Mouse (Mus musculus): ENCODE data around the gene Kcna6. TPM values are rescaled to one million over a fixed set of nuclear protein-coding genes. Genes with fewer than 3 reads are reported as not detected.

The Kcna6 gene
- polyA plus RNA-seq (2012; rRNA removed), result 0.24 and 0.67 TPM in 2 replicates

GRCm38 (mm10) chr6:126740211-126741142 lies at the start of gene Kcna6:
TSS of gene Kcna6 (minus strand) at chr6:126740674.
- no peak for DNase-seq (ENCODE audit: low read depth)

- no peak for DNase-seq (ENCODE audit: low read depth)
Observed at GRCm38 (mm10) chr6:126788863-126789262, 48.4 kb upstream of the Kcna6 start.

DNA sequence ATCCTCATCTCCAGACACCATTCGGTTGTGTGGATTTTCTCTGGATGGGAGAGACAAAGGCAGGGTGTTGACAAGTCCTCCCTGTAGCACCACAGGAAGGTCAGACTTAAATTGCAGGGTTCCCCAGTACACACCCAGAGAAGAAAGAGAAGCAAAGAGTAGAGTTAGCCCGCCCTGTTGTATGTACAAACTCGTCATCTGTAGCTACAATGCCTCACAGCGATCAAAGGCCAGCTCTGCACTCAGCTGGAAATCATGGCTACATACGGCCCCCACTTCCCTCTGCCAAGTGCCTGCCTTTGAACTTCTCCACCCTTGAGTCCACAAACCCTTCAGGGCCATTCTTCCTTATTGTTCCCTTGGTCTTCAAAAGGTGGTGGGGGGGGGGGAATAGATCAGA lies 43.7 kb upstream of the Kcna6 start:
- no peak for DNase-seq (ENCODE audit: low read depth)

DNA sequence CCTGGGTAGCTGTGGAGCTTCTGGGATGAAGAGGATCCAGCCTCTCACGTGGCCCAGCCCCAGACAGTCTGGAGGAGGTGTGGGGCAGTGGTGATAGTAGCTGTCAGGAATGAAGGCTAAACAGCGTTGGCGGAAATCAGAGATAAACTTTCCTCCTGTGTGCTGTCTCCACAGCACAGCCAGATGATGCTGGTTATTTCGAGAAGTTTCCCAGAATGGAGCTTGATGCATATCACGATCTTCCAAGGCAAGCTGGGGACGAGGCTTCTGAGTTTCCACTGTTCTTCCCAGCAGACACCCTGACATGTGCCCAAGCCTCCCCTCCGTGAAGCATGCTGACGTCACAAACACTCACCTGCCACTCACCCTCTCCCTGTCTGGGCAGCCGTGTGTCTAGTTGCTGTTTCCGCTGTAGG lies 43.2 kb upstream of the Kcna6 start:
- DNase-seq (ENCODE audit: low read depth), result no peak

DNA sequence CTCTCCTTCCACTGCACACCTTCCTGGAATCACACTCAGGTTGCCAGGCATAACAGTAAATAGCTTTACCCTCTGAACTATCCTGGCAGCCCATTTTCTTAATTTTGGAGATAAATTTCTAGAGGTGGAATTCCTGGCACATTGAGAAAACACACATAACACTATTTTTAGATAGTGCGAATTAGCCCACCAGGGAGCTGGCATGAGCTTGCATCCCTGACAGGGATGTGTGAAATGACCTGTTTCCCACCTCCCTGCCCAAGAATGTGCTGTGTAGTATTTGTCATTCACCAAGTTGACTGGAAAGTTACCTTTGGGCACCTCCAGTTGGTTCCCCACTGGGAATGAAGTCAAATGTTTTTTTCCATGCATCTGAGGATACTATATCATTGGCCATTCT lies 42.6 kb upstream of the Kcna6 start:
- no peak for DNase-seq (ENCODE audit: low read depth)

DNA sequence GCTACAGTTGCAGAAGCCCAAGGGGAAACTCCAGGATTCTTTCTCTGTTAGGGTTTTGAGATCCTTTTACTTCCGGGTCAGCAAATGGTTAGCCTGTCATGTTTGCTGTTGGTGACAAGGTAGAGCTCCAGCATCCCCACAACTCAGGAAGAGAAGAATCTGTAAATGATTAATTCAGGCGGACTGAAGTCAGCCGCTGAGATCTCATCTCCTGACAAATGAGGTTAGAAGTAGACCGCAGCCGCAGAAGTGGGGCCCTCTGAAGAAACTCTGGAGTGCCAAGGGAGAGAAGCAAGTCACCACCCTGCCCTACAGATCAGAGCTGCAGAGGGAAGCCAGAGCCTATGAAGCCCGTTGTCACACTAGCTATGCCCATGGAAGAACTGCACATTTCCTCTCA lies 37.4 kb upstream of the Kcna6 start:
- no peak for DNase-seq (ENCODE audit: low read depth)

DNA sequence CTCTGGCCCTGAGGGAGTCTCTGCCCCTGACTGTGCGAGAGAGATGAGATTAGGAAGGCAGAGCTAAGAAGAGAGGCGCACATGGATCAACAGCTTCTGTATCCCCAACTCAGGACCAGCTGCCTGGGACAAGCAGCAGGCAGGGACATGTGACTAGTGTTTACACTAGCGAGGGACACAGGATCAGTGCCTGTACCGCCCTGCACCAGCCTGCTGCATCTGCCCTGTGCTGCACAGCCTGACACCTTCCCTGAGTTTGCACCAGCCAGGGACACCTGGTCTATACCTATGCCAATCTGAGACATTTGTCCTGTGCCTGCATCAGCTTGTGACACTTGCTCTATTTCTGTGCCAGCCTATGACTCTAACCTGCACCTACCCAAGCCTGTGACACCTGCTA lies 33.4 kb upstream of the Kcna6 start:
- no peak for DNase-seq (ENCODE audit: low read depth)

DNA sequence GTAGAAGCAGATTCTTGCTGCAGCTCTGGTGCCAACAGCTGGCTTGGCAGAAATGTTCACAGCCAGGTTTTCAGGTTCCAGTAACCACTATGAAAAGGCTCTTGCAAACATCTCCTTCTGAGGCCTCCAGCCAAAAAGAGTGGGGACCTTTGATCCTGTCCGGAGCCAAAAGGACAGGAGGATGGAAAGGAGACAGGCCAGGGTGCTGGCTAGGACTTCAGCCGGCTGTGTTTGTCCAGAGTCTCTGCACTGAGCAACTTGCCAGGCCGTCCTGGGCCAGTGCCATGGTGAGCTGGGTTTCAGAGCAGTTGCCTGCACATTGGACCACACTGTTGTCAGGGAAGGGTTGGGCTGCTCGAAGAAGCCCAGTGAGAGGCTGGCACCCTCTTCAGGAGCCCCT lies 31.9 kb upstream of the Kcna6 start:
- no peak for DNase-seq (ENCODE audit: low read depth)

GRCm38 (mm10) chr6:126770146-126770731 lies 29.8 kb upstream of the Kcna6 start:
- DNase-seq (ENCODE audit: low read depth), result no peak

- no peak for DNase-seq (ENCODE audit: low read depth)
Observed at GRCm38 (mm10) chr6:126768957-126769665, 28.6 kb upstream of the Kcna6 start.

GRCm38 (mm10) chr6:126767610-126768532 lies 27.4 kb upstream of the Kcna6 start:
- no peak for DNase-seq (ENCODE audit: low read depth)

GRCm38 (mm10) chr6:126766552-126766951 lies 26.1 kb upstream of the Kcna6 start:
- no peak for DNase-seq (ENCODE audit: low read depth)

DNA sequence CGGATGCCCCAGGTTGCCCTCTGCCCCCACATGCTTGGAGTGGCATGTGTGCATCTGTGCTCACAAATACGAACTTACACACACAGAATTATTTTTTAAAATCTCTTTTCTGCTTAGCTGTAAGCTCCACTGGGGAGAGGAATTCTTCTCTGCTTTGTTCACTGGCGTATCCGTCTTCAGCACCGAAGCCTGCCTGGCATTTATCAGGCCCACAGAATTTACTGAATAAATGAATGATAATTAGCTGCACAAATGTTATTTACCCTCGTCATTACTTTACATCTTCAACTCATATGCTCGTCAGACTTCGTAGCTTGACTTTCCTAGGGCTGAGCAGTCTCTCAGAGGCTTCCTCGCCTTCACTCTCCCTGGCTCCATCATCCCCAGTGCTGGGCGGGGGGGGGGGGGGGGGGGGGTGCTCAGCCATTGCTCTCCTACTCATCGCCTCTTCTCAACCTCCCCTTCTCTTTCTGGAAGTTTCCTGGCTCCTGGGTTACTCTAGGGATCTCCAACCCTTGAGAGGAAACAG lies 24.2 kb upstream of the Kcna6 start:
- no peak for DNase-seq (ENCODE audit: low read depth)

DNA sequence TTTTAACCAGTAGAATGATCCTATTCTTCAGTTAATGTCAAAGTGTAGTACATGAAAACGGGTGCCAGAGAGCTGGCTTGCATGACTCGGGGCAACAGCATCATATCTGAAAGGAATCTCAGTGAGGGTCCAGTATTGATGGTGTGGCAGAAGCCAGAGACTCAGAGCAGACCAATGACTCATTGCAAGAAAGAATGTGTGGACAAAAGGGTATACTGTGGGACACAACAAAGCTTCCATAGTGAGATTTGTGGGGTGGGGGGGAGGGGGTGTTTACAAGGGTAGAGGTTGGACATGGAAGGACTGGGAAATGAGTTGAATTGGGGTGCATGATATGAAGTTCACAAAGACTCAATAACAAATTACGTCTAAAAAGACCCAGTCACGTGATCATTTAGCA lies 20.9 kb upstream of the Kcna6 start:
- no peak for DNase-seq (ENCODE audit: low read depth)

GRCm38 (mm10) chr6:126755729-126756411 lies 15.4 kb upstream of the Kcna6 start:
- DNase-seq (ENCODE audit: low read depth), result no peak

GRCm38 (mm10) chr6:126752520-126752919 lies 12.0 kb upstream of the Kcna6 start:
- no peak for DNase-seq (ENCODE audit: low read depth)

GRCm38 (mm10) chr6:126745888-126746287 lies 5.4 kb upstream of the Kcna6 start:
- DNase-seq (ENCODE audit: low read depth), result no peak

DNA sequence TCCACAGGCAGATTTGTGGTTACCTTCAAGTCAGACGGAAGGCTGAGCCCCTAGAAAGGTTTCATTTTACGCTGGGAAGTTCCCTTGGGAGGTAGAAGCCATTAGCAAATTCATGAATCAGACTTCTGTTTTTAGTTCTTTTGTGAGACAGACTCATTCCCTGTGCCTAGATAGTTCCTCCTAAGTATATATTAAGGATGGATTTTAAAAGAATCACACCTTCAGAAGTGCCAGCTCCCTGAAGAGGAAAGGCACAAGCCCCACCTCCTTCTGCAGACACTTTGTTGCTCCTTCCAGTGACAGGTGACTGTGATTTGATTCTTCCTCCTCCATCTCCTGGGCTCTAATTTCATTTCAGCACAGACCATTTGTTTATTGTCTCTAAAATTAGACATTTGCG lies 2.1 kb upstream of the Kcna6 start:
- DNase-seq (ENCODE audit: low read depth), result no peak

DNA sequence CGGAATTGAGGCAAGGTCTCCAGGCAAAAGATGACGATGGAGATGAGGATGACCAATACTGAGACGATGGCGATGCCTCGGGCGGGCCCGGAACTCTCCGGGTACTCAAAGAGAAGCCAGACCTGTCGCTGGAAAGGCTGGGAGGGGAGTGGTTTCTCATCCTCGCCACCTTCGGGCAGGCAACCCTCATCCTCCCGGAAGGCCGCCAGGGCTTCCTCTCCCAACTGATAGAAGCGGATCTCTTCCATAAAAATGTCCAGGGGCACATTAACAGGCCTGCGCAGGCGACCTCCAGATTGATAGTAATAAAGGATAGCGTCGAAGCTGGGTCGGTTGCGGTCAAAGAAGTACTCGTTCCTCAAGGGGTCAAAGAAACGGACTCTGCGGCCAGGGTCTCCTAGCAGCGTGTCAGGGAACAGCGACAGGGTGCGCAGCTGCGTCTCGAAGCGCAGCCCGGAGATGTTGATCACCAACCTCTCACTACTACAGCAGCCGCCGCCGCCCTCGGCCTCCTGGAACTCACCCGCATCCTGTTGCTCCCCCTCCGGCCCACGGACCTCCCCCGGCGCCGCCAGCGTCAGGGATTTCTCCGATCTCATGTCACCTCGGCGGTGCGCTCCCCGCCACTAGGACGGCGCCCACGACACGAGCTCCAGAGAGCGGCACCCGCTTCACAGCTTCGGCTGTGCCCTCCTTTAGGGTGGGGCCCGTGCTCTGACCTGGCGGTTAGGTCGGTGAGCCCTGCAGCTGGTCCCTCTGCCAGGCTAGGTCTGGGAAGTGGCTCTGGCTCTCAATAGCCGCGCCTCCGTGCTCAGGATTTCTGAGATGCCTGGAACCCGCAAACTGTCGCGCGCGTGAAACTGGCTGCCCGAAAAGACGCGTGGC lies 906 bp downstream of the Kcna6 start:
- no peak for DNase-seq (ENCODE audit: low read depth)

GRCm38 (mm10) chr6:126736996-126737395 lies 3.5 kb downstream of the Kcna6 start:
- DNase-seq (ENCODE audit: low read depth), result no peak

Measured in gonadal fat pad, adult 2 months (tissue).